In the genomic region with DNA sequence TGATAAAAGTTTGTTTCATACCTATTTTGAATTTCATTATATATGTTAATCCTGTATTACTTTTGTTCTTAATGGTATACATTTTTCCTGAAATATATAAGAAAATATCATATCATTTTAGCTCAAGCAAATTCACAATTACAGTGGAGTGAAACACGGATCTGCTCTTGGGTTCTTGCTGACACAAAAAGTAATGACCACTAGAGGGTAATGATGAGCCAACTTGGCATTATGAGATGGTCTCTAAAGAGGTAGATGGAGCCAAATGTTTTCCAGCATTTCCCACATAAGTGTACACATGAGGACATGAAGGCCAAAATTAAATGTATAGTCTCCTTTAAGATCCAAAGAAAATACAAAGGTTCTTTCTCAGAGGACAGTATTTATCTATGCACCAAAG, we compare ENCODE assay signal across 11 mouse cellular contexts. TPM values are rescaled to one million over a fixed set of nuclear protein-coding genes. Genes with fewer than 3 reads are reported as not detected.
DNase-seq lines count a peak whose midpoint lies in the region; TF ChIP-seq lines count a peak whose summit lies in the region.
"Had no signal": no experiment of that assay in that cellular context is flagged by ENCODE, and none has a peak within 500 bp of the region (broad histone marks: within the 10 kb centered on the region; RNA-seq: fewer than 3 reads in every experiment).

No protein-coding gene starts in this region.

- 2% methylated on average over 1 of the region's 1 CpGs for whole genome bisulfite sequencing in kidney, adult 2 months

- H3K9me3 ChIP-seq in E14TG2a.4 (ENCODE audit: low read length): no peaks in the 10 kb centered on the region
- H3K9me3 ChIP-seq: liver, embryonic 13.5 days had no signal

- H3K4me1 ChIP-seq in kidney, adult 2 months (ENCODE audit: control insufficient read depth, insufficient read depth, low read length): no peaks in the 10 kb centered on the region
- no peaks in the 10 kb centered on the region for H3K4me1 ChIP-seq in E14TG2a.4 (replicated peaks; ENCODE audit: low read depth, low read length)
- H3K4me1 ChIP-seq: liver, embryonic 13.5 days had no signal

- TF ChIP-seq POLR2A in kidney, adult 2 months (IDR thresholded peaks at IDR 0.05; ENCODE audit: low read depth, low read length): no peak

- no peak overlapping the region for H3K4me3 ChIP-seq in kidney, adult 2 months (ENCODE audit: insufficient read depth, low read depth, low read length)
- no peak overlapping the region for H3K4me3 ChIP-seq in E14TG2a.4 (replicated peaks; ENCODE audit: low read length)
- H3K4me3 ChIP-seq: liver, embryonic 13.5 days had no signal

- no peaks in the 10 kb centered on the region for H3K27me3 ChIP-seq in kidney, adult 2 months (replicated peaks; ENCODE audit: control insufficient read depth, insufficient read depth, low read length)
- peaks cover 26% of the 10 kb centered on the region for H3K27me3 ChIP-seq in E14TG2a.4 (ENCODE audit: insufficient read depth, low read length)

- no peaks in the 10 kb centered on the region for H3K36me3 ChIP-seq in kidney, adult 2 months (ENCODE audit: control insufficient read depth, insufficient read depth, low read length)
- no peaks in the 10 kb centered on the region for H3K36me3 ChIP-seq in E14TG2a.4 (ENCODE audit: insufficient read depth, low read length)
- H3K36me3 ChIP-seq: liver, embryonic 13.5 days had no signal

- DNase-seq in kidney, adult 2 months: peak; percentile 26
- no peak for DNase-seq in kidney, adult 11 months
- peak; percentile 24 for DNase-seq in A20 (ENCODE audit: low read depth, low spot score)
- peak; percentile 43 for DNase-seq in embryo, embryonic 11 days
- DNase-seq in urinary bladder, adult 2 months (ENCODE audit: low spot score): no peak
- no peak for DNase-seq in urinary bladder, postnatal 14 days (ENCODE audit: low spot score)
- DNase-seq: gastrocnemius, postnatal 10 days; kidney, postnatal 10 days; liver, embryonic 13.5 days had no signal

- TF ChIP-seq CTCF in kidney, adult 2 months (conservative IDR thresholded peaks at IDR 0.05; ENCODE audit: insufficient read depth, insufficient read length, low read depth, low read length): no peak; the same call in 1 of the 2 replicates
- peak; percentile 35; the same call in 1 of the 2 replicates for TF ChIP-seq CTCF in E14TG2a.4 (conservative IDR thresholded peaks at IDR 0.05; ENCODE audit: low read length)

- H3K27ac ChIP-seq in kidney, adult 2 months (ENCODE audit: insufficient read depth, low read depth, low read length): no peak overlapping the region
- H3K27ac ChIP-seq: liver, embryonic 13.5 days had no signal

RNA-seq across cellular contexts. Expression of gene Olfr12, which starts 3.1 kb away (rescaled TPM):
- polyA plus RNA-seq in kidney, adult 2 months (2012; rRNA removed): not detected in 2 replicates
- not detected in 2 replicates for polyA plus RNA-seq in urinary bladder, adult 2 months (2012; rRNA removed)
- polyA plus RNA-seq: liver, embryonic 13.5 days had no signal

RNA-seq across cellular contexts. Expression of gene Olfr1410, which starts 8.9 kb away (rescaled TPM):
- not detected in 2 replicates for polyA plus RNA-seq in kidney, adult 2 months (2012; rRNA removed)
- polyA plus RNA-seq in urinary bladder, adult 2 months (2012; rRNA removed): not detected in 2 replicates
- polyA plus RNA-seq: liver, embryonic 13.5 days had no signal

RNA-seq across cellular contexts. Expression of gene Olfr1411, which starts 20.3 kb away (rescaled TPM):
- polyA plus RNA-seq in kidney, adult 2 months (2012; rRNA removed): not detected in 2 replicates
- not detected in 2 replicates for polyA plus RNA-seq in urinary bladder, adult 2 months (2012; rRNA removed)
- polyA plus RNA-seq: liver, embryonic 13.5 days; testis, adult 2 months had no signal

RNA-seq across cellular contexts. Expression of gene Cops9, which starts 27.3 kb away (rescaled TPM):
- 176 and 280 TPM in 2 replicates for polyA plus RNA-seq in kidney, adult 2 months (2012; rRNA removed)
- polyA plus RNA-seq in urinary bladder, adult 2 months (2012; rRNA removed): 247 and 282 TPM in 2 replicates

RNA-seq across cellular contexts. Expression of gene Olfr1412, which starts 28.9 kb away (rescaled TPM):
- not detected in 2 replicates for polyA plus RNA-seq in kidney, adult 2 months (2012; rRNA removed)
- polyA plus RNA-seq in urinary bladder, adult 2 months (2012; rRNA removed): not detected in 2 replicates
- polyA plus RNA-seq: liver, embryonic 13.5 days; testis, adult 2 months had no signal

Comparison
In these comparisons a context has a peak if more than half of its experiments do, and no peak if none do; other contexts are left out.
1. DNase-seq: peak in kidney, adult 2 months (single experiment), A20 (single experiment) and embryo, embryonic 11 days (single experiment); none in kidney, adult 11 months (single experiment), urinary bladder, adult 2 months (single experiment) and urinary bladder, postnatal 14 days (single experiment).